Mouse (Mus musculus) CH12.LX (cell line): ENCODE measurements around the gene Med17. TPM values are rescaled to one million over a fixed set of nuclear protein-coding genes. Genes with fewer than 3 reads are reported as not detected.
A peak's percentile ranks its signal among the peaks of the same experiment; 100 is the strongest.

Experiments used
- DNase-seq: peaks from one replicate; pipeline ENCODE4 v3.0.0-alpha.2; 2013; ENCODE audit errors: extremely low read depth
- H3K27ac ChIP-seq: 2 replicates; pipeline ENCODE4 v1.5.1; 2012; ENCODE audit warnings: low read depth, mild to moderate bottlenecking, control low read depth, moderate library complexity; ENCODE audit not compliant: insufficient read depth
- H3K27me3 ChIP-seq: replicated peaks from 2 replicates; pipeline ENCODE3; 2012; ENCODE audit warnings: inconsistent platforms
- H3K36me3 ChIP-seq, 2 experiments: replicated peaks in 1 of 2; 2 replicates each; pipeline versions ENCODE3 to v1.6.1; 2012; ENCODE audit warnings: inconsistent platforms in 1 of 2, low read length in 1 of 2, mild to moderate bottlenecking in 1 of 2, mixed read lengths in 1 of 2, moderate library complexity in 1 of 2; ENCODE audit not compliant: control insufficient read depth in 1 of 2, insufficient read depth in 1 of 2
- H3K4me1 ChIP-seq, 2 experiments: 2 replicates each; pipeline ENCODE4 v1.6.1; 2012; ENCODE audit warnings: inconsistent platforms in 1 of 2, moderate library complexity in 1 of 2; ENCODE audit not compliant: insufficient read depth in 2 of 2, control insufficient read depth in 1 of 2
- H3K4me2 ChIP-seq: 2 replicates; pipeline ENCODE4 v1.6.1; 2012; ENCODE audit warnings: low read depth, mild to moderate bottlenecking, control low read depth; ENCODE audit not compliant: poor library complexity, insufficient read depth, severe bottlenecking
- H3K4me3 ChIP-seq, 3 experiments: fragments of 150-350 bp in 1 of 3; sonication (generic) in 1 of 3; replicated peaks in 1 of 3; 2 replicates each; pipeline versions ENCODE3 to v1.5.1; 2011 to 2012; ENCODE audit warnings: low read depth in 2 of 3, low read length in 2 of 3, mild to moderate bottlenecking in 2 of 3, moderate library complexity in 2 of 3, control low read depth in 1 of 3, improper control_type of control experiment in 1 of 3, inconsistent platforms in 1 of 3, mixed read lengths in 1 of 3; ENCODE audit not compliant: poor library complexity in 1 of 3
- H3K79me2 ChIP-seq: replicated peaks from 2 replicates; pipeline ENCODE4 v1.6.1; 2012; ENCODE audit warnings: mild to moderate bottlenecking, moderate library complexity; ENCODE audit not compliant: control insufficient read depth, poor library complexity, insufficient read depth, severe bottlenecking; ENCODE audit errors: extremely low read depth
- H3K9ac ChIP-seq: 2 replicates; pipeline ENCODE4 v1.6.1; 2012; ENCODE audit warnings: low read depth, mild to moderate bottlenecking, control low read depth, moderate library complexity; ENCODE audit not compliant: insufficient read depth
- H3K9me3 ChIP-seq: replicated peaks from 2 replicates; pipeline ENCODE3; 2012; ENCODE audit warnings: low read length, inconsistent platforms, mixed read lengths
- CHD1 ChIP-seq: IDR thresholded peaks from 2 replicates; pipeline ENCODE4 v1.6.1; 2012; ENCODE audit warnings: low read depth, low read length, improper control_type of control experiment, inconsistent platforms
- CHD2 ChIP-seq: IDR thresholded peaks from 2 replicates; pipeline ENCODE4 v1.6.1; 2011; ENCODE audit warnings: low read length, improper control_type of control experiment
- E2F4 ChIP-seq: IDR thresholded peaks from 2 replicates; pipeline ENCODE4 v1.6.1; 2011; ENCODE audit warnings: low read depth, low read length, improper control_type of control experiment; ENCODE audit not compliant: insufficient replicate concordance
- ELF1 ChIP-seq: IDR thresholded peaks from 2 replicates; pipeline ENCODE4 v1.6.1; 2014; ENCODE audit warnings: low read depth, mild to moderate bottlenecking, inconsistent platforms, low read length, improper control_type of control experiment
- EP300 ChIP-seq: IDR thresholded peaks from 2 replicates; pipeline ENCODE4 v1.6.1; 2011; ENCODE audit warnings: low read length, improper control_type of control experiment
- HCFC1 ChIP-seq: IDR thresholded peaks from 2 replicates; pipeline ENCODE4 v1.6.1; 2012; ENCODE audit warnings: low read depth, mild to moderate bottlenecking, inconsistent platforms, low read length, improper control_type of control experiment
- IRF4 ChIP-seq: IDR thresholded peaks from 2 replicates; pipeline ENCODE4 v1.6.1; 2014; ENCODE audit warnings: low read depth, mild to moderate bottlenecking, inconsistent platforms, low read length, improper control_type of control experiment
- JUN ChIP-seq: IDR thresholded peaks from 2 replicates; pipeline ENCODE4 v1.6.1; 2011; ENCODE audit warnings: low read depth, mild to moderate bottlenecking, low read length, improper control_type of control experiment, moderate library complexity; ENCODE audit not compliant: insufficient read depth
- JUND ChIP-seq: conservative IDR thresholded peaks from 2 replicates; pipeline ENCODE4 v1.6.1; 2011; ENCODE audit warnings: low read depth, low read length, improper control_type of control experiment
- MAZ ChIP-seq: IDR thresholded peaks from 2 replicates; pipeline ENCODE4 v1.6.1; 2012; ENCODE audit warnings: low read depth, mild to moderate bottlenecking, inconsistent platforms, low read length, improper control_type of control experiment, moderate library complexity
- MEF2A ChIP-seq: IDR thresholded peaks from 2 replicates; pipeline ENCODE4 v1.6.1; 2014; ENCODE audit warnings: low read depth, mild to moderate bottlenecking, inconsistent platforms, low read length, improper control_type of control experiment, borderline replicate concordance
- MXI1 ChIP-seq: IDR thresholded peaks from 2 replicates; pipeline ENCODE4 v1.6.1; 2011; ENCODE audit warnings: mild to moderate bottlenecking, low read depth, low read length, improper control_type of control experiment
- MYC ChIP-seq: IDR thresholded peaks from 2 replicates; pipeline ENCODE4 v1.6.1; 2011; ENCODE audit warnings: low read depth, mild to moderate bottlenecking, improper control_type of control experiment, low read length
- NELFE ChIP-seq: IDR thresholded peaks from 2 replicates; pipeline ENCODE4 v1.6.1; 2011; ENCODE audit warnings: low read depth, low read length, improper control_type of control experiment
- NRF1 ChIP-seq: IDR thresholded peaks from 2 replicates; pipeline ENCODE4 v1.6.1; 2014; ENCODE audit warnings: low read depth, mild to moderate bottlenecking, inconsistent platforms, low read length, improper control_type of control experiment, moderate library complexity
- RAD21 ChIP-seq: IDR thresholded peaks from 2 replicates; pipeline ENCODE4 v1.6.1; 2011; ENCODE audit warnings: low read depth, mild to moderate bottlenecking, low read length, improper control_type of control experiment, moderate library complexity
- SIN3A ChIP-seq: IDR thresholded peaks from 2 replicates; pipeline ENCODE4 v1.6.1; 2012; ENCODE audit warnings: low read length, improper control_type of control experiment, inconsistent platforms
- SMC3 ChIP-seq: IDR thresholded peaks from 2 replicates; pipeline ENCODE4 v1.6.1; 2011; ENCODE audit warnings: low read depth, low read length, improper control_type of control experiment
- TCF12 ChIP-seq: IDR thresholded peaks from 2 replicates; pipeline ENCODE4 v1.6.1; 2014; ENCODE audit warnings: low read depth, mild to moderate bottlenecking, inconsistent platforms, low read length, improper control_type of control experiment
- ZKSCAN1 ChIP-seq: IDR thresholded peaks from 2 replicates; pipeline ENCODE4 v1.6.1; 2012; ENCODE audit warnings: low read depth, inconsistent platforms, low read length, improper control_type of control experiment, borderline replicate concordance
- ZMIZ1 ChIP-seq: IDR thresholded peaks from 2 replicates; pipeline ENCODE4 v1.6.1; 2012; ENCODE audit warnings: low read depth, mild to moderate bottlenecking, inconsistent platforms, low read length, improper control_type of control experiment
- dilution Hi-C: fragments of 300-500 bp; cut with MboI; formaldehyde crosslinking; loops from 2 replicates; pipeline ENCODE4 v1.14.3; 2020; ENCODE audit warnings: low sequenced_read_pairs; ENCODE audit not compliant: extremely low pct_unique_long_range_greater_than_20kb, extremely low pct_ligation_motif_present
- in situ Hi-C: fragments of 300-500 bp; cut with MboI; formaldehyde crosslinking; loops from 3 replicates; pipeline ENCODE4 v1.14.3; 2019; ENCODE audit warnings: low sequenced_read_pairs, low pct_ligation_motif_present, low pct_unique_long_range_greater_than_20kb, mixed read lengths
- polyA plus RNA-seq: library from polyadenylated mRNA; unstranded; fragments of >175 nt; gene quantifications from 2 replicates; pipeline ENCODE4 v1.2.1, GENCODE M21; 2012; ENCODE audit warnings: low read depth; ENCODE audit not compliant: insufficient read length
- total RNA-seq, 2 experiments: library from RNA; depleted of rRNA; stranded (reverse); fragments of 300-350 nt in 1 of 2; fragments of >200 nt in 1 of 2; gene quantifications; 2 replicates each; pipeline ENCODE4 v1.2.3; 2012 to 2014

Gene Med17
- total and polyA plus RNA-seq, 3 experiments, result 39.7 to 59.8 (median 57.0) TPM

DNA sequence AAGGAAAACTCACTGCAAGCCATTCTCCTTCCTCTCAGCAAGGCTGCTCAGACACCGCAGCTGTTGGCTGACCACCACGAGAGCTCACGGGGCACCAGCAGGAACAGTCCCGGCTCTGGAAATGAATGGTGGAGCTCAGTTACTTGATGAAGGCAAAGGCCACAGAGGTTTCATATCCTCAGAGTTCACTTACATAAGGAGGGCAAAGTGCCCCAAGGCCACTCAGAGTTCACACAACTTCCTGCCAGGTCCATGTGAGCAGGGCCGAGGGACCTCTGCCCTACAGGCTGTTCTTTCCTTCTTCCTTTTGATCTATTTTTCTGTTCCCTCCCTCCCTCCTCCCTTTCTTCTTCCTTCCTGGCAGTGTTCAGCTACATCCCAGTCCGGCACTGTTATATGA is 21.7 kb upstream of the Med17 start (continued):
- no peak for TF ChIP-seq HCFC1
- TF ChIP-seq SIN3A, result peak; percentile 66; the same call in 1 of the 2 replicates
- peak; percentile 45; the same call in 1 of the 2 replicates for TF ChIP-seq JUND
- TF ChIP-seq MYC, result peak; percentile 77
- TF ChIP-seq NRF1, result no peak
- TF ChIP-seq SMC3, result no peak
- TF ChIP-seq IRF4, result peak; percentile 85
- 0 out of 2 replicates have a peak, but pooled peaks have one; percentile 28 for TF ChIP-seq NELFE
- no peak for TF ChIP-seq ZKSCAN1
- TF ChIP-seq MAZ, result no peak
- TF ChIP-seq JUN, result no peak
- TF ChIP-seq ELF1, result no peak
- TF ChIP-seq MEF2A, result 0 out of 2 replicates have a peak, but pooled peaks have one; percentile 41
- TF ChIP-seq RAD21, result no peak

- Histone ChIP-seq H3K79me2 (no peaks in the 10 kb centered on the region), H3K27me3 (no peaks in the 10 kb centered on the region), H3K36me3 (peaks cover 0 to 18% of the 10 kb centered on the region in 2 experiments), H3K9ac (no peak overlapping the region), H3K27ac (no peak overlapping the region), H3K9me3 (no peaks in the 10 kb centered on the region), H3K4me1 (peaks cover 2 to 29% of the 10 kb centered on the region in 2 experiments; a peak in 3 of 4 replicates), H3K4me3 (no peak overlapping the region), H3K4me2 (no peak overlapping the region)
- no peak for DNase-seq
- no peak for TF ChIP-seq ZMIZ1
- no peak for TF ChIP-seq E2F4
- TF ChIP-seq NELFE, result no peak
- no peak for TF ChIP-seq CHD1
- TF ChIP-seq CHD2, result no peak
- no peak for TF ChIP-seq RAD21
- no peak for TF ChIP-seq ELF1
- TF ChIP-seq TCF12, result no peak
- no peak for TF ChIP-seq JUN
- TF ChIP-seq EP300, result no peak
- no peak for TF ChIP-seq MXI1
- TF ChIP-seq NRF1, result no peak
- TF ChIP-seq MEF2A, result no peak
- no peak for TF ChIP-seq ZKSCAN1
- no peak for TF ChIP-seq SMC3
- in situ Hi-C loops (no loop called here), dilution Hi-C loops (no loop called here)
Observed at GRCm38 (mm10) chr9:15300056-15300455, 20.3 kb upstream of the Med17 start.
